In genomic region chr16:20534617-20535295, GRCm38 (mm10) we compare ENCODE assay signal across 8 mouse cellular contexts. TPM values are rescaled to one million over a fixed set of nuclear protein-coding genes. Genes with fewer than 3 reads are reported as not detected.
A peak's percentile ranks its signal among the peaks of the same experiment; 100 is the strongest.
DNase-seq lines count a peak whose midpoint lies in the region; ATAC-seq lines count a peak whose summit lies in the region.

No protein-coding gene starts in this region.

- no peak for DNase-seq in heart, postnatal 14 days
- DNase-seq in left cerebral cortex, adult 8-10 months (ENCODE audit: low spot score in 2 of 2): no peak
- no peak for DNase-seq in left cerebral cortex, adult 11 months (ENCODE audit: low spot score)

- no peak overlapping the region for H3K27ac ChIP-seq in heart, embryonic 13.5 days (replicated peaks)
- no peak overlapping the region for H3K27ac ChIP-seq in midbrain, embryonic 12.5 days (replicated peaks)
- H3K27ac ChIP-seq in midbrain, embryonic 13.5 days: no peak overlapping the region
- H3K27ac ChIP-seq in hindbrain, embryonic 15.5 days (replicated peaks): no peak overlapping the region
- no peak overlapping the region for H3K27ac ChIP-seq in neural tube, embryonic 15.5 days (replicated peaks)

- WGBS in heart, embryonic 13.5 days: 49% methylated on average over 10 of the region's 10 CpGs
- WGBS in midbrain, embryonic 12.5 days: 50% methylated on average over 10 of the region's 10 CpGs
- 50% methylated on average over 10 of the region's 10 CpGs for WGBS in midbrain, embryonic 13.5 days
- WGBS in hindbrain, embryonic 15.5 days: 49% methylated on average over 10 of the region's 10 CpGs
- 46% methylated on average over 10 of the region's 10 CpGs for WGBS in neural tube, embryonic 15.5 days

- peak overlapping the region; percentile 95 for H3K4me3 ChIP-seq in heart, embryonic 13.5 days
- peak overlapping the region; percentile 92; the same call in 1 of the 2 replicates for H3K4me3 ChIP-seq in midbrain, embryonic 12.5 days
- H3K4me3 ChIP-seq in midbrain, embryonic 13.5 days (replicated peaks): no peak overlapping the region
- no peak overlapping the region for H3K4me3 ChIP-seq in hindbrain, embryonic 15.5 days
- H3K4me3 ChIP-seq in neural tube, embryonic 15.5 days (replicated peaks): no peak overlapping the region; the same call in 1 of the 2 replicates

- H3K4me2 ChIP-seq in heart, embryonic 13.5 days: peak overlapping the region; percentile 91; the same call in 1 of the 2 replicates
- no peak overlapping the region for H3K4me2 ChIP-seq in midbrain, embryonic 12.5 days (replicated peaks)
- H3K4me2 ChIP-seq in midbrain, embryonic 13.5 days (replicated peaks): no peak overlapping the region
- H3K4me2 ChIP-seq in hindbrain, embryonic 15.5 days: peak overlapping the region; percentile 35
- peak overlapping the region; percentile 36 for H3K4me2 ChIP-seq in neural tube, embryonic 15.5 days

- no peak for ATAC-seq in heart, embryonic 13.5 days (ENCODE audit: extremely low read depth, insufficient number of reproducible peaks, low FRiP score, low TSS enrichment)
- ATAC-seq in midbrain, embryonic 12.5 days (ENCODE audit: low FRiP score, low read depth): no peak
- no peak for ATAC-seq in midbrain, embryonic 13.5 days
- ATAC-seq in hindbrain, embryonic 15.5 days (ENCODE audit: low FRiP score, low read depth): no peak
- no peak for ATAC-seq in neural tube, embryonic 15.5 days (ENCODE audit: low FRiP score)

- H3K9me3 ChIP-seq in heart, embryonic 13.5 days: no peaks in the 10 kb centered on the region
- H3K9me3 ChIP-seq in midbrain, embryonic 12.5 days: no peaks in the 10 kb centered on the region
- H3K9me3 ChIP-seq in midbrain, embryonic 13.5 days: no peaks in the 10 kb centered on the region
- no peaks in the 10 kb centered on the region for H3K9me3 ChIP-seq in hindbrain, embryonic 15.5 days
- no peaks in the 10 kb centered on the region for H3K9me3 ChIP-seq in neural tube, embryonic 15.5 days (replicated peaks)

- no peak overlapping the region for H3K9ac ChIP-seq in heart, embryonic 13.5 days
- H3K9ac ChIP-seq in midbrain, embryonic 12.5 days (replicated peaks): no peak overlapping the region
- H3K9ac ChIP-seq in midbrain, embryonic 13.5 days (replicated peaks): no peak overlapping the region
- H3K9ac ChIP-seq in hindbrain, embryonic 15.5 days: no peak overlapping the region
- H3K9ac ChIP-seq in neural tube, embryonic 15.5 days (replicated peaks): no peak overlapping the region

- H3K36me3 ChIP-seq in heart, embryonic 13.5 days: peaks cover 61% of the 10 kb centered on the region
- peaks cover 59% of the 10 kb centered on the region for H3K36me3 ChIP-seq in midbrain, embryonic 12.5 days
- peaks cover 57% of the 10 kb centered on the region for H3K36me3 ChIP-seq in midbrain, embryonic 13.5 days
- peaks cover 54% of the 10 kb centered on the region for H3K36me3 ChIP-seq in hindbrain, embryonic 15.5 days
- peaks cover 55% of the 10 kb centered on the region for H3K36me3 ChIP-seq in neural tube, embryonic 15.5 days

- intact Hi-C loops in heart, postnatal 14 days (cut with DNase I): loop anchor here (5.0 kb wide), 1 partner anchor 32 kb away; no protein-coding TSS in a partner anchor

- H3K4me1 ChIP-seq in heart, embryonic 13.5 days: peaks cover 31% of the 10 kb centered on the region
- H3K4me1 ChIP-seq in midbrain, embryonic 12.5 days: peaks cover 25% of the 10 kb centered on the region
- H3K4me1 ChIP-seq in midbrain, embryonic 13.5 days (replicated peaks): peaks cover 31% of the 10 kb centered on the region
- peaks cover 28% of the 10 kb centered on the region for H3K4me1 ChIP-seq in hindbrain, embryonic 15.5 days (replicated peaks)
- H3K4me1 ChIP-seq in neural tube, embryonic 15.5 days: peaks cover 31% of the 10 kb centered on the region

- H3K27me3 ChIP-seq in heart, embryonic 13.5 days (replicated peaks): no peaks in the 10 kb centered on the region
- no peaks in the 10 kb centered on the region for H3K27me3 ChIP-seq in midbrain, embryonic 12.5 days
- H3K27me3 ChIP-seq in midbrain, embryonic 13.5 days: no peaks in the 10 kb centered on the region
- no peaks in the 10 kb centered on the region for H3K27me3 ChIP-seq in hindbrain, embryonic 15.5 days
- H3K27me3 ChIP-seq in neural tube, embryonic 15.5 days (replicated peaks): no peaks in the 10 kb centered on the region

RNA-seq across cellular contexts. Expression of gene Ap2m1, which starts 0.5 kb away (rescaled TPM):
- polyA plus RNA-seq in heart, embryonic 13.5 days (2015; fragmentation: Nextera tagmentation; extraction: Ambion mirVana): 434 and 465 TPM in 2 replicates
- total RNA-seq in heart, postnatal 14 days (2021): 100 to 1,000 TPM; 218 to 220 TPM
- 906 and 914 TPM in 2 replicates for polyA plus RNA-seq in midbrain, embryonic 12.5 days (2016; fragmentation: Nextera tagmentation; extraction: Ambion mirVana)
- polyA plus RNA-seq in midbrain, embryonic 13.5 days (2015; fragmentation: Nextera tagmentation; extraction: Ambion mirVana): 1,112 and 1,165 TPM in 2 replicates
- 1,171 and 1,212 TPM in 2 replicates for polyA plus RNA-seq in hindbrain, embryonic 15.5 days (2015; fragmentation: Nextera tagmentation; extraction: Ambion mirVana)
- polyA plus RNA-seq in neural tube, embryonic 15.5 days (2015; fragmentation: Nextera tagmentation; extraction: Ambion mirVana): 1,083 and 1,151 TPM in 2 replicates
- total RNA-seq in left cerebral cortex, adult 8-10 months (2022): 100 to 1,000 TPM; 794 to 854 (median 817) TPM

RNA-seq across cellular contexts. Expression of gene Abcf3, which starts 13.6 kb away (rescaled TPM):
- polyA plus RNA-seq in heart, embryonic 13.5 days (2015; fragmentation: Nextera tagmentation; extraction: Ambion mirVana): 42.5 and 44.0 TPM in 2 replicates
- 10 to 100 TPM; 69.1 to 72.7 TPM for total RNA-seq in heart, postnatal 14 days (2021)
- polyA plus RNA-seq in midbrain, embryonic 12.5 days (2016; fragmentation: Nextera tagmentation; extraction: Ambion mirVana): 76.5 and 77.9 TPM in 2 replicates
- polyA plus RNA-seq in midbrain, embryonic 13.5 days (2015; fragmentation: Nextera tagmentation; extraction: Ambion mirVana): 77.6 and 79.4 TPM in 2 replicates
- 80.6 and 81.7 TPM in 2 replicates for polyA plus RNA-seq in hindbrain, embryonic 15.5 days (2015; fragmentation: Nextera tagmentation; extraction: Ambion mirVana)
- polyA plus RNA-seq in neural tube, embryonic 15.5 days (2015; fragmentation: Nextera tagmentation; extraction: Ambion mirVana): 91.1 and 93.2 TPM in 2 replicates
- total RNA-seq in left cerebral cortex, adult 8-10 months (2022): 100 to 1,000 TPM; 102 to 130 (median 119) TPM

RNA-seq across cellular contexts. Expression of gene Dvl3, which starts 18.0 kb away (rescaled TPM):
- 19.7 and 20.5 TPM in 2 replicates for polyA plus RNA-seq in heart, embryonic 13.5 days (2015; fragmentation: Nextera tagmentation; extraction: Ambion mirVana)
- total RNA-seq in heart, postnatal 14 days (2021): 10 to 100 TPM; 51.1 to 51.7 TPM
- 49.1 and 52.6 TPM in 2 replicates for polyA plus RNA-seq in midbrain, embryonic 12.5 days (2016; fragmentation: Nextera tagmentation; extraction: Ambion mirVana)
- 44.0 and 49.1 TPM in 2 replicates for polyA plus RNA-seq in midbrain, embryonic 13.5 days (2015; fragmentation: Nextera tagmentation; extraction: Ambion mirVana)
- polyA plus RNA-seq in hindbrain, embryonic 15.5 days (2015; fragmentation: Nextera tagmentation; extraction: Ambion mirVana): 37.5 and 44.3 TPM in 2 replicates
- polyA plus RNA-seq in neural tube, embryonic 15.5 days (2015; fragmentation: Nextera tagmentation; extraction: Ambion mirVana): 32.2 and 34.2 TPM in 2 replicates
- total RNA-seq in left cerebral cortex, adult 8-10 months (2022): 10 to 100 TPM; 50.6 to 55.9 (median 54.9) TPM

RNA-seq across cellular contexts. Expression of gene Eif2b5, which starts 36.1 kb away (rescaled TPM):
- polyA plus RNA-seq in heart, embryonic 13.5 days (2015; fragmentation: Nextera tagmentation; extraction: Ambion mirVana): 78.8 and 81.5 TPM in 2 replicates
- total RNA-seq in heart, postnatal 14 days (2021): 10 to 100 TPM; 49.7 to 50.4 TPM
- 120 and 136 TPM in 2 replicates for polyA plus RNA-seq in midbrain, embryonic 12.5 days (2016; fragmentation: Nextera tagmentation; extraction: Ambion mirVana)
- polyA plus RNA-seq in midbrain, embryonic 13.5 days (2015; fragmentation: Nextera tagmentation; extraction: Ambion mirVana): 105 and 111 TPM in 2 replicates
- 101 TPM in 2 replicates for polyA plus RNA-seq in hindbrain, embryonic 15.5 days (2015; fragmentation: Nextera tagmentation; extraction: Ambion mirVana)
- 100 and 103 TPM in 2 replicates for polyA plus RNA-seq in neural tube, embryonic 15.5 days (2015; fragmentation: Nextera tagmentation; extraction: Ambion mirVana)
- total RNA-seq in left cerebral cortex, adult 8-10 months (2022): 10 to 100 TPM; 57.3 to 62.6 (median 59.3) TPM

RNA-seq across cellular contexts. Expression of gene Vwa5b2, which starts 54.5 kb away (rescaled TPM):
- 0.19 and 0.25 TPM in 2 replicates for polyA plus RNA-seq in heart, embryonic 13.5 days (2015; fragmentation: Nextera tagmentation; extraction: Ambion mirVana)
- total RNA-seq in heart, postnatal 14 days (2021): not detected
- 6.0 and 7.5 TPM in 2 replicates for polyA plus RNA-seq in midbrain, embryonic 12.5 days (2016; fragmentation: Nextera tagmentation; extraction: Ambion mirVana)
- polyA plus RNA-seq in midbrain, embryonic 13.5 days (2015; fragmentation: Nextera tagmentation; extraction: Ambion mirVana): 9.9 and 11.9 TPM in 2 replicates
- polyA plus RNA-seq in hindbrain, embryonic 15.5 days (2015; fragmentation: Nextera tagmentation; extraction: Ambion mirVana): 28.7 and 33.4 TPM in 2 replicates
- 38.1 and 48.0 TPM in 2 replicates for polyA plus RNA-seq in neural tube, embryonic 15.5 days (2015; fragmentation: Nextera tagmentation; extraction: Ambion mirVana)
- total RNA-seq in left cerebral cortex, adult 8-10 months (2022): 10 to 100 TPM; 51.3 to 65.5 (median 57.9) TPM

Comparison
In these comparisons a context has a peak if more than half of its experiments do, and no peak if none do; other contexts are left out.
1. H3K4me3 ChIP-seq: peak in heart, embryonic 13.5 days (single experiment) and midbrain, embryonic 12.5 days (single experiment); none in midbrain, embryonic 13.5 days (single experiment), hindbrain, embryonic 15.5 days (single experiment) and neural tube, embryonic 15.5 days (single experiment).
2. H3K4me2 ChIP-seq: peak in heart, embryonic 13.5 days (single experiment), hindbrain, embryonic 15.5 days (single experiment) and neural tube, embryonic 15.5 days (single experiment); none in midbrain, embryonic 12.5 days (single experiment) and midbrain, embryonic 13.5 days (single experiment).